Mouse (Mus musculus) testis, adult 2 months (tissue): Measurements from ENCODE around the gene Ube2e1.

ENCODE experiments used
- CTCF ChIP-seq: fragments of 200-500 bp; IDR thresholded peaks from 2 replicates; pipeline ENCODE4 v1.5.1; 2012; ENCODE audit warnings: low read depth, mild to moderate bottlenecking, inconsistent platforms, low read length, moderate library complexity; ENCODE audit not compliant: control insufficient read depth, insufficient read depth, insufficient replicate concordance
- POLR2A ChIP-seq: fragments of 200-500 bp; IDR thresholded peaks from 2 replicates; pipeline ENCODE4 v1.6.1; 2012; ENCODE audit warnings: low read depth, mild to moderate bottlenecking, inconsistent platforms, low read length, moderate library complexity; ENCODE audit not compliant: control insufficient read depth

DNA sequence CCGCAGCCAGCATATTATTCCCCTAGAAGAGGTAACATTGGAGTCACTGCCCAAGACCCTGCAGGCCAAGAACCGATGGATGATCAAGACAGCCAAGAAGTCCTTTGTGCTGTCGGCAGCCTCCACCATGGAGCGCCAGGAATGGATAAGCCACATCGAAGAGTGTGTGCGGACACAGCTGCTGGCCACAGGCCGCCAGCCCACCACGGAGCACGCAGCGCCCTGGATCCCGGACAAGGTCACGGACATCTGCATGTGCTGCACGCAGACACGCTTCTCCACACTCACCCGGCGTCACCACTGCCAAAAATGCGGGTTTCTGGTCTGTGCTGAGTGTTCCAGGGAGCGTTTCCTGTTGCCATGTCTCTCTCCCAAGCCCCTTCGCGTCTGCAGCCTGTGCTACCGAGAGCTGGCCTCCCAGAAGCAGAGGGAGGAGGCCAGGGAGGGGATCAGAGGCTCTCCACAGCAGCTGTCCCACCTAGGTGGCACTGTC, 89.0 kb downstream of the Ube2e1 start:
- TF ChIP-seq POLR2A (no peak), CTCF (no peak)
